Mouse (Mus musculus) hindbrain, embryonic 14.5 days (tissue): ENCODE results near the gene Disp3. TPM values are rescaled to one million over a fixed set of nuclear protein-coding genes. Genes with fewer than 3 reads are reported as not detected.

Source experiments
- polyA plus RNA-seq: library from polyadenylated mRNA; unstranded; fragments of >200 nt; fragmentation: Nextera tagmentation; extraction: Ambion mirVana; gene quantifications from 2 replicates; pipeline ENCODE4 v1.2.1, GENCODE M21; 2014

The Disp3 gene
- polyA plus RNA-seq, 1 experiment from 2014 or later: 16.6 TPM

Other genes with a start within 250 kb of the Disp3 start
- gene Clcn6, start 249.1 kb downstream of the Disp3 start, polyA plus RNA-seq: 24.8 and 28.7 TPM in 2 replicates
- gene Mthfr, start 248.9 kb downstream of the Disp3 start, polyA plus RNA-seq: 17.4 and 18.7 TPM in 2 replicates
- gene Agtrap, start 199.9 kb downstream of the Disp3 start, polyA plus RNA-seq: 5.3 and 6.6 TPM in 2 replicates
- gene Mad2l2, start 157.6 kb downstream of the Disp3 start, polyA plus RNA-seq: 114 and 124 TPM in 2 replicates
- 16.9 and 17.4 TPM in 2 replicates for gene Draxin, start 157.3 kb downstream of the Disp3 start, polyA plus RNA-seq
- gene Fbxo6, start 135.8 kb downstream of the Disp3 start, polyA plus RNA-seq: 18.1 and 18.3 TPM in 2 replicates
- gene Fbxo44, start 127.5 kb downstream of the Disp3 start, polyA plus RNA-seq: 98.6 and 101 TPM in 2 replicates
- 13.1 and 14.0 TPM in 2 replicates for gene Fbxo2, start 127.3 kb downstream of the Disp3 start, polyA plus RNA-seq
- 12.2 and 13.4 TPM in 2 replicates for gene Ubiad1, start 156.8 kb upstream of the Disp3 start, polyA plus RNA-seq
- gene Mtor, start 160.6 kb upstream of the Disp3 start, polyA plus RNA-seq: 30.2 and 36.1 TPM in 2 replicates
- gene Angptl7, start 212.5 kb upstream of the Disp3 start, polyA plus RNA-seq: 0.31 and 0.50 TPM in 2 replicates